Comparison of ENCODE assay signal across 21 mouse cellular contexts in the genomic region with DNA sequence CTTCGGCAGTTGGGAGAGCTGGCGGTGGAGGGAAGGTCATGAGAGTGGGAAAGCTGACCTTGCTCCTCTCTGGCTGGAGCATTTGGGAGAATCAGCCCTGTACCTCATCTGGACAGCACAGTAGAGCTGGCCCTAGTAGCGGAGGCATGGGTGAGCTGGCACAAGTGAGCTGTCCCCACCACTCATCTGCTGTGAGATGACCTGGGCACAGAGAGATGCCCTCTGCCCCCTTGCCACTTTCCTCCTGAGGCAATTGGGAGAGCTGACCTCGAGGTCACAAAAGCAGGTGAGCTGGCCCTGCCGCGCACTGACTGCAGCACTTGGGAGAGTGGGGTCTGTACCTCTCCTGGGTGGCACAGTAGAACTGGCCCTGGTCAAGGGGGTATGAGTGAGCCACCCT. TPM values are rescaled to one million over a fixed set of nuclear protein-coding genes. Genes with fewer than 3 reads are reported as not detected.
DNase-seq lines count a peak whose midpoint lies in the region; ATAC-seq and TF ChIP-seq lines count a peak whose summit lies in the region.
"Had no signal": no experiment of that assay in that cellular context is flagged by ENCODE, and none has a peak within 500 bp of the region (broad histone marks: within the 10 kb centered on the region; RNA-seq: fewer than 3 reads in every experiment).

No protein-coding gene starts in this region.

- no peak overlapping the region for H3K9ac ChIP-seq in forebrain, embryonic 16.5 days (replicated peaks; ENCODE audit: low read depth, low read length)
- H3K9ac ChIP-seq in hindbrain, embryonic 16.5 days (ENCODE audit: low read depth, low read length) = no peak overlapping the region
- no peak overlapping the region for H3K9ac ChIP-seq in liver, embryonic 12.5 days
- no peak overlapping the region for H3K9ac ChIP-seq in liver, postnatal 0 days (replicated peaks)
- H3K9ac ChIP-seq in embryonic facial prominence, embryonic 13.5 days = no peak overlapping the region
- H3K9ac ChIP-seq: forebrain, embryonic 12.5 days; forebrain, postnatal 0 days had no signal

- TF ChIP-seq CTCF in liver, postnatal 0 days (IDR thresholded peaks at IDR 0.05; ENCODE audit: low read depth) = no peak

- no peak for ATAC-seq in forebrain, embryonic 16.5 days
- ATAC-seq in hindbrain, embryonic 16.5 days = no peak
- 0 out of 2 replicates have a peak, but pooled peaks have one; percentile 4 for ATAC-seq in liver, embryonic 12.5 days
- ATAC-seq in liver, postnatal 0 days = no peak
- peak; percentile 54; the same call in 1 of the 2 replicates for ATAC-seq in embryonic facial prominence, embryonic 13.5 days (ENCODE audit: insufficient number of reproducible peaks, insufficient read depth, low FRiP score, low TSS enrichment, low read depth)
- ATAC-seq: forebrain, embryonic 14.5 days; forebrain, postnatal 0 days had no signal

- no peak overlapping the region for H3K4me3 ChIP-seq in forebrain, embryonic 10.5 days
- H3K4me3 ChIP-seq in forebrain, embryonic 16.5 days (replicated peaks; ENCODE audit: low read length) = no peak overlapping the region
- H3K4me3 ChIP-seq in hindbrain, embryonic 10.5 days = no peak overlapping the region
- H3K4me3 ChIP-seq in hindbrain, embryonic 16.5 days (ENCODE audit: low read length) = no peak overlapping the region
- no peak overlapping the region for H3K4me3 ChIP-seq in liver, embryonic 12.5 days
- no peak overlapping the region for H3K4me3 ChIP-seq in liver, postnatal 0 days (ENCODE audit: low read depth, low read length)
- H3K4me3 ChIP-seq in embryonic facial prominence, embryonic 13.5 days = no peak overlapping the region
- H3K4me3 ChIP-seq: forebrain, embryonic 12.5 days had no signal

- no peaks in the 10 kb centered on the region for H3K9me3 ChIP-seq in forebrain, embryonic 10.5 days
- H3K9me3 ChIP-seq in forebrain, embryonic 16.5 days (ENCODE audit: control insufficient read depth, low read length) = no peaks in the 10 kb centered on the region
- H3K9me3 ChIP-seq in hindbrain, embryonic 10.5 days = no peaks in the 10 kb centered on the region
- H3K9me3 ChIP-seq in hindbrain, embryonic 16.5 days (ENCODE audit: control insufficient read depth, low read length) = no peaks in the 10 kb centered on the region
- no peaks in the 10 kb centered on the region for H3K9me3 ChIP-seq in liver, embryonic 12.5 days (replicated peaks)
- H3K9me3 ChIP-seq in liver, postnatal 0 days (ENCODE audit: low read length) = no peaks in the 10 kb centered on the region
- no peaks in the 10 kb centered on the region for H3K9me3 ChIP-seq in embryonic facial prominence, embryonic 13.5 days
- H3K9me3 ChIP-seq: forebrain, embryonic 12.5 days had no signal

- no peaks in the 10 kb centered on the region for H3K36me3 ChIP-seq in forebrain, embryonic 10.5 days (replicated peaks)
- H3K36me3 ChIP-seq in forebrain, embryonic 16.5 days (ENCODE audit: control insufficient read depth, insufficient read depth) = no peaks in the 10 kb centered on the region
- H3K36me3 ChIP-seq in hindbrain, embryonic 10.5 days = no peaks in the 10 kb centered on the region
- no peaks in the 10 kb centered on the region for H3K36me3 ChIP-seq in hindbrain, embryonic 16.5 days (ENCODE audit: control insufficient read depth, insufficient read depth, low read length)
- H3K36me3 ChIP-seq in liver, embryonic 12.5 days = no peaks in the 10 kb centered on the region
- H3K36me3 ChIP-seq in liver, postnatal 0 days (replicated peaks; ENCODE audit: insufficient read depth, low read length) = no peaks in the 10 kb centered on the region
- H3K36me3 ChIP-seq in embryonic facial prominence, embryonic 13.5 days = no peaks in the 10 kb centered on the region
- H3K36me3 ChIP-seq: forebrain, embryonic 12.5 days had no signal

- peaks cover 41% of the 10 kb centered on the region for H3K27me3 ChIP-seq in forebrain, embryonic 10.5 days (ENCODE audit: poor library complexity, severe bottlenecking)
- no peaks in the 10 kb centered on the region for H3K27me3 ChIP-seq in forebrain, embryonic 16.5 days (replicated peaks; ENCODE audit: control insufficient read depth, insufficient read depth, low read length)
- peaks cover 31% of the 10 kb centered on the region for H3K27me3 ChIP-seq in hindbrain, embryonic 10.5 days (ENCODE audit: insufficient read depth, poor library complexity, severe bottlenecking)
- no peaks in the 10 kb centered on the region for H3K27me3 ChIP-seq in hindbrain, embryonic 16.5 days (replicated peaks; ENCODE audit: control insufficient read depth, insufficient read depth, low read length)
- peaks cover 34% of the 10 kb centered on the region for H3K27me3 ChIP-seq in liver, embryonic 12.5 days (replicated peaks)
- no peaks in the 10 kb centered on the region for H3K27me3 ChIP-seq in liver, postnatal 0 days (ENCODE audit: insufficient read depth, low read length)
- H3K27me3 ChIP-seq in embryonic facial prominence, embryonic 13.5 days = peaks cover 16% of the 10 kb centered on the region

- H3K27ac ChIP-seq in forebrain, embryonic 10.5 days = 0 out of 2 replicates have a peak overlapping the region, but pooled peaks have one; percentile 44
- H3K27ac ChIP-seq in forebrain, embryonic 16.5 days (ENCODE audit: low read length) = no peak overlapping the region
- 0 out of 2 replicates have a peak overlapping the region, but pooled peaks have one; percentile 6 for H3K27ac ChIP-seq in hindbrain, embryonic 10.5 days
- no peak overlapping the region for H3K27ac ChIP-seq in hindbrain, embryonic 16.5 days (ENCODE audit: low read depth, low read length)
- H3K27ac ChIP-seq in liver, embryonic 12.5 days = no peak overlapping the region
- no peak overlapping the region for H3K27ac ChIP-seq in liver, postnatal 0 days (ENCODE audit: low read depth)
- no peak overlapping the region for H3K27ac ChIP-seq in embryonic facial prominence, embryonic 13.5 days
- H3K27ac ChIP-seq: forebrain, embryonic 12.5 days had no signal

- H3K4me2 ChIP-seq in forebrain, embryonic 16.5 days (ENCODE audit: low read length) = no peak overlapping the region
- H3K4me2 ChIP-seq in hindbrain, embryonic 16.5 days (ENCODE audit: low read length) = no peak overlapping the region
- no peak overlapping the region for H3K4me2 ChIP-seq in liver, embryonic 12.5 days
- no peak overlapping the region for H3K4me2 ChIP-seq in liver, postnatal 0 days (ENCODE audit: low read depth, low read length)
- no peak overlapping the region for H3K4me2 ChIP-seq in embryonic facial prominence, embryonic 13.5 days
- H3K4me2 ChIP-seq: forebrain, embryonic 12.5 days had no signal

- DNase-seq in forebrain, embryonic 10.5 days (ENCODE audit: extremely low spot score, low spot score) = no peak
- DNase-seq in hindbrain, embryonic 10.5 days (ENCODE audit: low spot score) = no peak
- DNase-seq in liver, postnatal 0 days = no peak
- no peak for DNase-seq in frontal cortex, postnatal 36 days (ENCODE audit: low spot score in 2 of 2)
- DNase-seq: adrenal gland, adult 2 months; adrenal gland, postnatal 10 days; adrenal gland, postnatal 25 days; cerebellum, adult 11 months; cerebellum, adult 18-20 months; cerebellum, adult 8-10 months; cerebellum, adult 9-11 months; cerebellum, postnatal 14 days; cerebellum, postnatal 36 days; embryo, embryonic 11 days; forebrain, postnatal 0 days had no signal

- WGBS in forebrain, embryonic 10.5 days = 87% methylated on average over 6 of the region's 6 CpGs
- over 99% methylated on average over 6 of the region's 6 CpGs for WGBS in forebrain, embryonic 16.5 days
- WGBS in hindbrain, embryonic 10.5 days = 86% methylated on average over 6 of the region's 6 CpGs
- 94% methylated on average over 6 of the region's 6 CpGs for WGBS in hindbrain, embryonic 16.5 days
- WGBS in liver, embryonic 12.5 days (ENCODE audit: insufficient replicate concordance) = 70% methylated on average over 6 of the region's 6 CpGs
- 69% methylated on average over 5 of the region's 6 CpGs for WGBS in liver, postnatal 0 days (ENCODE audit: insufficient replicate concordance)
- 87% methylated on average over 6 of the region's 6 CpGs for WGBS in embryonic facial prominence, embryonic 13.5 days

- peaks cover 49% of the 10 kb centered on the region for H3K4me1 ChIP-seq in forebrain, embryonic 10.5 days
- peaks cover 13% of the 10 kb centered on the region; the same call in 1 of the 2 replicates for H3K4me1 ChIP-seq in forebrain, embryonic 16.5 days (replicated peaks; ENCODE audit: control insufficient read depth, insufficient read depth, low read length)
- H3K4me1 ChIP-seq in hindbrain, embryonic 10.5 days (replicated peaks) = peaks cover 37% of the 10 kb centered on the region
- peaks cover 3% of the 10 kb centered on the region for H3K4me1 ChIP-seq in hindbrain, embryonic 16.5 days (ENCODE audit: control insufficient read depth, insufficient read depth, low read depth, low read length)
- H3K4me1 ChIP-seq in liver, embryonic 12.5 days = no peaks in the 10 kb centered on the region
- H3K4me1 ChIP-seq in liver, postnatal 0 days (ENCODE audit: insufficient read depth) = peaks cover 5% of the 10 kb centered on the region
- H3K4me1 ChIP-seq in embryonic facial prominence, embryonic 13.5 days = peaks cover 19% of the 10 kb centered on the region

- no peak for TF ChIP-seq EP300 in liver, postnatal 0 days (IDR thresholded peaks at IDR 0.05; ENCODE audit: low read depth)

RNA-seq across cellular contexts. Expression of a gene that starts 48.8 kb away (rescaled TPM):
- 2.8 and 3.0 TPM in 2 replicates for polyA plus RNA-seq in forebrain, embryonic 10.5 days (2016; fragmentation: Nextera tagmentation; extraction: Ambion mirVana)
- 5.8 and 7.0 TPM in 2 replicates for polyA plus RNA-seq in forebrain, embryonic 16.5 days (2015; fragmentation: Nextera tagmentation; extraction: Ambion mirVana)
- 3.2 and 3.7 TPM in 2 replicates for polyA plus RNA-seq in hindbrain, embryonic 10.5 days (2016; fragmentation: Nextera tagmentation; extraction: Ambion mirVana)
- polyA plus RNA-seq in hindbrain, embryonic 16.5 days (2015; fragmentation: Nextera tagmentation; extraction: Ambion mirVana) = 2.6 and 3.8 TPM in 2 replicates
- 8.7 and 9.9 TPM in 2 replicates for polyA plus RNA-seq in liver, embryonic 12.5 days (2016; fragmentation: Nextera tagmentation; extraction: Ambion mirVana)
- 2.5 and 3.2 TPM in 2 replicates for polyA plus RNA-seq in liver, postnatal 0 days (2015; fragmentation: Nextera tagmentation; extraction: Ambion mirVana)
- 3.8 and 4.2 TPM in 2 replicates for polyA plus RNA-seq in embryonic facial prominence, embryonic 13.5 days (2015; fragmentation: Nextera tagmentation; extraction: Ambion mirVana)

Comparison
In these comparisons a context has a peak if more than half of its experiments do, and no peak if none do; other contexts are left out.
1. H3K27ac ChIP-seq: peak in forebrain, embryonic 10.5 days (single experiment) and hindbrain, embryonic 10.5 days (single experiment); none in forebrain, embryonic 16.5 days (single experiment), hindbrain, embryonic 16.5 days (single experiment), liver, embryonic 12.5 days (single experiment), liver, postnatal 0 days (single experiment) and embryonic facial prominence, embryonic 13.5 days (single experiment).
2. ATAC-seq: peak in liver, embryonic 12.5 days (single experiment) and embryonic facial prominence, embryonic 13.5 days (single experiment); none in forebrain, embryonic 16.5 days (single experiment), hindbrain, embryonic 16.5 days (single experiment) and liver, postnatal 0 days (single experiment).